Mouse (Mus musculus) MEL (cell line): ENCODE results near the gene Cenpx. TPM values are rescaled to one million over a fixed set of nuclear protein-coding genes. Genes with fewer than 3 reads are reported as not detected.

ENCODE experiments used
- DNase-seq: peaks from one replicate; pipeline ENCODE4 v3.0.0; 2011; ENCODE audit warnings: low read depth, low spot score
- H3K27ac ChIP-seq: 2 replicates; pipeline ENCODE4 v1.5.1; 2012; ENCODE audit warnings: low read depth, mild to moderate bottlenecking, control low read depth, low read length, moderate library complexity; ENCODE audit not compliant: control insufficient read depth
- H3K27me3 ChIP-seq, 2 experiments: fragments of 150-350 bp in 1 of 2; sonication (generic) in 1 of 2; 2 replicates each; pipeline ENCODE4 v1.6.1; 2012; ENCODE audit warnings: low read length in 2 of 2, mild to moderate bottlenecking in 2 of 2, improper control_type of control experiment in 1 of 2, moderate library complexity in 1 of 2; ENCODE audit not compliant: insufficient read depth in 2 of 2, control insufficient read depth in 1 of 2
- H3K36me3 ChIP-seq, 2 experiments: 2 replicates each; pipeline ENCODE4 v1.6.1; 2012 to 2014; ENCODE audit warnings: low read length in 2 of 2, improper control_type of control experiment in 1 of 2, inconsistent platforms in 1 of 2, mild to moderate bottlenecking in 1 of 2; ENCODE audit not compliant: insufficient read depth in 2 of 2, control insufficient read depth in 1 of 2
- H3K4me1 ChIP-seq, 2 experiments: fragments of 150-350 bp in 1 of 2; sonication (generic) in 1 of 2; 2 replicates each; pipeline ENCODE4 v1.6.1; 2012; ENCODE audit warnings: low read length in 2 of 2, improper control_type of control experiment in 1 of 2, mild to moderate bottlenecking in 1 of 2; ENCODE audit not compliant: insufficient read depth in 2 of 2, control insufficient read depth in 1 of 2
- H3K4me3 ChIP-seq, 2 experiments: fragments of 150-350 bp in 1 of 2; sonication (generic) in 1 of 2; 2 replicates each; pipeline ENCODE4 v1.5.1; 2012; ENCODE audit warnings: low read depth in 2 of 2, low read length in 2 of 2, mild to moderate bottlenecking in 2 of 2, moderate library complexity in 2 of 2, control low read depth in 1 of 2, improper control_type of control experiment in 1 of 2; ENCODE audit not compliant: control insufficient read depth in 1 of 2, insufficient read depth in 1 of 2
- H3K79me2 ChIP-seq: 2 replicates; pipeline ENCODE4 v1.6.1; 2012; ENCODE audit warnings: mild to moderate bottlenecking, low read length, moderate library complexity; ENCODE audit not compliant: control insufficient read depth, poor library complexity, insufficient read depth
- H3K9ac ChIP-seq: 2 replicates; pipeline ENCODE4 v1.6.1; 2012; ENCODE audit warnings: low read depth, mild to moderate bottlenecking, control low read depth, low read length, moderate library complexity; ENCODE audit not compliant: control insufficient read depth, poor library complexity, severe bottlenecking
- H3K9me3 ChIP-seq: fragments of 150-350 bp; sonication (generic); replicated peaks from 2 replicates; pipeline ENCODE4 v1.6.1; 2012; ENCODE audit warnings: mild to moderate bottlenecking, low read length, improper control_type of control experiment, moderate library complexity; ENCODE audit not compliant: insufficient read depth
- BHLHE40 ChIP-seq: IDR thresholded peaks from 2 replicates; pipeline ENCODE4 v1.6.1; 2012; ENCODE audit warnings: low read depth, mild to moderate bottlenecking, inconsistent platforms, low read length, improper control_type of control experiment, borderline replicate concordance
- CHD1 ChIP-seq: IDR thresholded peaks from 2 replicates; pipeline ENCODE4 v1.6.1; 2012; ENCODE audit warnings: low read depth, mild to moderate bottlenecking, inconsistent platforms, low read length, improper control_type of control experiment
- GATA1 ChIP-seq: IDR thresholded peaks from 2 replicates; pipeline ENCODE4 v1.6.1; 2011; ENCODE audit warnings: low read depth, low read length, improper control_type of control experiment
- JUND ChIP-seq: IDR thresholded peaks from 2 replicates; pipeline ENCODE4 v1.6.1; 2011; ENCODE audit warnings: low read depth, mild to moderate bottlenecking, improper control_type of control experiment, low read length
- KAT2A ChIP-seq: conservative IDR thresholded peaks from 2 replicates; pipeline ENCODE4 v1.6.1; 2012; ENCODE audit warnings: low read depth, low read length, improper control_type of control experiment, inconsistent platforms
- MAZ ChIP-seq: IDR thresholded peaks from 2 replicates; pipeline ENCODE4 v1.6.1; 2012; ENCODE audit warnings: low read depth, mild to moderate bottlenecking, inconsistent platforms, low read length, improper control_type of control experiment
- MYB ChIP-seq: IDR thresholded peaks from 2 replicates; pipeline ENCODE4 v1.6.1; 2011; ENCODE audit warnings: mild to moderate bottlenecking, low read depth, low read length, improper control_type of control experiment
- NELFE ChIP-seq: IDR thresholded peaks from 2 replicates; pipeline ENCODE4 v1.6.1; 2011; ENCODE audit warnings: low read depth, low read length, improper control_type of control experiment
- POLR2AphosphoS5 ChIP-seq: IDR thresholded peaks from 2 replicates; pipeline ENCODE4 v1.6.1; 2012; ENCODE audit warnings: low read depth, borderline replicate concordance, mild to moderate bottlenecking, inconsistent platforms, low read length, moderate library complexity, mixed read lengths
- RAD21 ChIP-seq: IDR thresholded peaks from 2 replicates; pipeline ENCODE4 v1.6.1; 2011; ENCODE audit warnings: mild to moderate bottlenecking, low read depth, low read length, improper control_type of control experiment
- RCOR1 ChIP-seq: IDR thresholded peaks from 2 replicates; pipeline ENCODE4 v1.6.1; 2012; ENCODE audit warnings: low read depth, mild to moderate bottlenecking, inconsistent platforms, low read length, improper control_type of control experiment
- SIN3A ChIP-seq: IDR thresholded peaks from 2 replicates; pipeline ENCODE4 v1.6.1; 2012; ENCODE audit warnings: low read length, improper control_type of control experiment, inconsistent platforms
- TBP ChIP-seq: IDR thresholded peaks from 2 replicates; pipeline ENCODE4 v1.8.0; 2011; ENCODE audit warnings: low read depth, low read length, improper control_type of control experiment
- USF1 ChIP-seq: IDR thresholded peaks from 2 replicates; pipeline ENCODE4 v1.6.1; 2014; ENCODE audit warnings: low read depth, mild to moderate bottlenecking, inconsistent platforms, low read length, improper control_type of control experiment, moderate library complexity
- ZKSCAN1 ChIP-seq: IDR thresholded peaks from 2 replicates; pipeline ENCODE4 v1.6.1; 2012; ENCODE audit warnings: low read depth, mild to moderate bottlenecking, inconsistent platforms, low read length, improper control_type of control experiment, moderate library complexity
- ZNF384 ChIP-seq: IDR thresholded peaks from 2 replicates; pipeline ENCODE4 v1.6.1; 2012; ENCODE audit warnings: low read depth, mild to moderate bottlenecking, inconsistent platforms, low read length, improper control_type of control experiment
- polyA plus RNA-seq, 2 experiments: library from polyadenylated mRNA; stranded (reverse) in 1 of 2; unstranded in 1 of 2; fragments of >175 nt in 1 of 2; fragments of >200 nt in 1 of 2; gene quantifications; 2 replicates each; pipeline versions ENCODE4 v1.2.1 to v1.2.4; 2012; ENCODE audit warnings: low replicate concordance in 2 of 2, low read depth in 1 of 2; ENCODE audit not compliant: insufficient read length in 2 of 2, insufficient read depth in 1 of 2, missing spikeins in 1 of 2
- total RNA-seq: library from RNA; depleted of rRNA; stranded (reverse); fragments of 300-350 nt; gene quantifications from 2 replicates; pipeline ENCODE4 v1.2.3, GENCODE M21; 2012

Gene Cenpx
- total and polyA plus RNA-seq, 3 experiments = 141 to 206 TPM; not detected in 1

GRCm38 (mm10) chr11:120665406-120665805 is 48.1 kb downstream of the Cenpx start:
- no peak for DNase-seq
- peaks cover 0 to 2% of the 10 kb centered on the region in 2 experiments; a peak in 2 of 4 replicates for H3K27me3 ChIP-seq
- no peak overlapping the region for H3K9ac ChIP-seq
- no peak for TF ChIP-seq USF1
- no peaks in the 10 kb centered on the region for H3K9me3 ChIP-seq
- H3K4me3 ChIP-seq = no peak overlapping the region
- H3K36me3 ChIP-seq = no peaks in the 10 kb centered on the region
- H3K27ac ChIP-seq = no peak overlapping the region
- H3K79me2 ChIP-seq = no peaks in the 10 kb centered on the region
- no peaks in the 10 kb centered on the region for H3K4me1 ChIP-seq

GRCm38 (mm10) chr11:120663714-120664113 is 49.8 kb downstream of the Cenpx start:
- no peak overlapping the region for H3K9ac ChIP-seq
- peaks cover 0 to 2% of the 10 kb centered on the region in 2 experiments; a peak in 2 of 4 replicates for H3K27me3 ChIP-seq
- no peaks in the 10 kb centered on the region for H3K36me3 ChIP-seq
- no peaks in the 10 kb centered on the region for H3K79me2 ChIP-seq
- no peak for DNase-seq
- no peak for TF ChIP-seq MYB
- no peaks in the 10 kb centered on the region for H3K9me3 ChIP-seq
- H3K27ac ChIP-seq = no peak overlapping the region
- no peak overlapping the region for H3K4me3 ChIP-seq
- H3K4me1 ChIP-seq = no peaks in the 10 kb centered on the region

GRCm38 (mm10) chr11:120662759-120663158 is 50.8 kb downstream of the Cenpx start:
- Histone ChIP-seq H3K27ac (no peak overlapping the region), H3K4me1 (no peaks in the 10 kb centered on the region), H3K27me3 (peaks cover 0 to 2% of the 10 kb centered on the region in 2 experiments; a peak in 2 of 4 replicates), H3K36me3 (no peaks in the 10 kb centered on the region), H3K4me3 (no peak overlapping the region), H3K9ac (no peak overlapping the region), H3K9me3 (no peaks in the 10 kb centered on the region), H3K79me2 (no peaks in the 10 kb centered on the region)
- TF ChIP-seq SIN3A (0 out of 2 replicates have a peak, but pooled peaks have one; percentile 21), NELFE (no peak), POLR2AphosphoS5 (no peak)
- no peak for DNase-seq

GRCm38 (mm10) chr11:120661076-120661460 is 52.5 kb downstream of the Cenpx start, which contains the start of gene Notum:
TSS of gene Notum (minus strand) at chr11:120661175.
- DNase-seq = no peak
- no peaks in the 10 kb centered on the region for H3K9me3 ChIP-seq
- H3K36me3 ChIP-seq = no peaks in the 10 kb centered on the region
- H3K27me3 ChIP-seq = peaks cover 3 to 5% of the 10 kb centered on the region in 2 experiments
- no peaks in the 10 kb centered on the region for H3K79me2 ChIP-seq
- no peak within 1 kb of the TSS for H3K4me3 ChIP-seq
- no peak for TF ChIP-seq TBP
- TF ChIP-seq CHD1 = no peak
- TF ChIP-seq RCOR1 = no peak
- no peak for TF ChIP-seq KAT2A
- no peak for TF ChIP-seq ZNF384
- no peak for TF ChIP-seq MAZ
- no peak for TF ChIP-seq BHLHE40
- no peak for TF ChIP-seq ZKSCAN1
- TF ChIP-seq GATA1 = no peak
- no peak for TF ChIP-seq POLR2AphosphoS5
- no peak for TF ChIP-seq SIN3A
- no peak for TF ChIP-seq JUND
- TF ChIP-seq RAD21 = no peak
- no peaks in the 10 kb centered on the region for H3K4me1 ChIP-seq
- H3K27ac ChIP-seq = no peak within 1 kb of the TSS
- no peak within 1 kb of the TSS for H3K9ac ChIP-seq
